Mouse (Mus musculus): Measurements from ENCODE around the gene Lsm6.

DNA sequence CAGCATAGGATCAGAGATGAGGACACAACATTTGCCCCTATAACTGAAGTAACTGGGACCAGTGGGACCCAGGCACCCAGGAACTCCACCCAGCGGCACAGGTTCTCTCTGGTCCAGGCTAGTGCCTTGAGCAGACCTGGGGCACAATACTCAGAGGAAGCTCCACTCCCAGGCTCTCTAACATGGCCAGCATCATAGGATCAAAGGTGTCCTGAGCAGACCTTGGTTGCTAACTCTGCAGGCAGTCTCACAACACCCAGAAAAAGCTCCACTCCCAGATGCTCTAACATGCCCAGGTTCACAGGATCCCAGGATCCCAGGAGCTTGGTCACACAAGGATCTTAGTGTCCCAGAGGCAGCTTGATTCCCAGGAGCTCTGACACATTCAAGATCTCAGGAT lies 55.4 kb downstream of the Lsm6 start:
- TF ChIP-seq CTCF (IDR thresholded peaks at IDR 0.05; ENCODE audit: borderline replicate concordance, control insufficient read depth, extremely low read depth, insufficient read depth, low read length, poor library complexity) (no peak), POLR2A (IDR thresholded peaks at IDR 0.05; ENCODE audit: control insufficient read depth, extremely low read depth, insufficient read depth, low read length, poor library complexity) (no peak)

Measured in thymus, adult 2 months (tissue).